Mouse (Mus musculus) liver, postnatal 0 days (tissue): ENCODE data around the gene Zgrf1. TPM values are rescaled to one million over a fixed set of nuclear protein-coding genes. Genes with fewer than 3 reads are reported as not detected.

Experiments used
- ATAC-seq: fragments of 200-750 bp; cut with Nextera tagmentation; 2 replicates; pipeline ENCODE4 v1.8.0; 2017; ENCODE audit warnings: mild to moderate bottlenecking, moderate library complexity
- DNase-seq: peaks from one replicate; pipeline ENCODE4 v3.0.0-alpha.2; 2016
- H3K27ac ChIP-seq: fragments of 300-500 bp; sonication (generic); 2 replicates; pipeline ENCODE4 v1.5.1; 2014; ENCODE audit warnings: antibody characterized with exemption, moderate library complexity, mild to moderate bottlenecking, low read depth
- H3K27me3 ChIP-seq: fragments of 300-500 bp; sonication (generic); 2 replicates; pipeline ENCODE4 v1.6.1; 2014; ENCODE audit warnings: low read length, control low read depth, mixed read lengths; ENCODE audit not compliant: insufficient read depth
- H3K36me3 ChIP-seq: fragments of 300-500 bp; sonication (generic); replicated peaks from 2 replicates; pipeline ENCODE4 v1.6.1; 2014; ENCODE audit warnings: mild to moderate bottlenecking, control low read depth, low read length, moderate library complexity, mixed read lengths; ENCODE audit not compliant: insufficient read depth
- H3K4me1 ChIP-seq: fragments of 300-500 bp; sonication (generic); 2 replicates; pipeline ENCODE4 v1.6.1; 2014; ENCODE audit warnings: antibody characterized with exemption, mild to moderate bottlenecking, control low read depth; ENCODE audit not compliant: insufficient read depth
- H3K4me2 ChIP-seq: fragments of 300-500 bp; sonication (generic); 2 replicates; pipeline ENCODE4 v1.6.1; 2014; ENCODE audit warnings: low read depth, mild to moderate bottlenecking, low read length, moderate library complexity, mixed read lengths
- H3K4me3 ChIP-seq: fragments of 300-500 bp; sonication (generic); 2 replicates; pipeline ENCODE4 v1.5.1; 2014; ENCODE audit warnings: low read depth, low read length
- H3K9ac ChIP-seq: fragments of 300-500 bp; sonication (generic); replicated peaks from 2 replicates; pipeline ENCODE4 v1.6.1; 2014; ENCODE audit warnings: mild to moderate bottlenecking, moderate library complexity
- H3K9me3 ChIP-seq: fragments of 300-500 bp; sonication (generic); 2 replicates; pipeline ENCODE4 v1.6.1; 2016; ENCODE audit warnings: mild to moderate bottlenecking, control low read depth, low read length, mixed read lengths
- CTCF ChIP-seq: sonication (generic); IDR thresholded peaks from 2 replicates; pipeline ENCODE4 v1.5.1; 2016; ENCODE audit warnings: antibody characterized with exemption, low read depth
- EP300 ChIP-seq: IDR thresholded peaks from 2 replicates; pipeline ENCODE4 v1.6.1; 2016; ENCODE audit warnings: antibody characterized with exemption, low read depth, mild to moderate bottlenecking
- WGBS: fragments of 180-500 bp; shearing (Covaris S2); extraction: QIAGEN DNeasy Blood & Tissue Kit; methylation state at CpG from one replicate; pipeline ENCODE4 v1.1.7; 2014; ENCODE audit not compliant: insufficient replicate concordance; 5-methylcytosine and 5-hydroxymethylcytosine counted together
- microRNA counts: library from miRNA; unstranded; fragments of <30 nt; microRNA quantifications from one replicate; lab custom pipeline; 2015
- microRNA-seq: library from miRNA; unstranded; fragments of <30 nt; microRNA quantifications from one replicate; pipeline ENCODE4, GENCODE M21; 2016
- polyA plus RNA-seq: library from polyadenylated mRNA; unstranded; fragments of >200 nt; fragmentation: Nextera tagmentation; extraction: Ambion mirVana; gene quantifications from 2 replicates; pipeline ENCODE4 v1.2.1, GENCODE M21; 2015

Zgrf1 gene
- polyA plus RNA-seq, 1 experiment from 2014 or later: 1.5 TPM

DNA sequence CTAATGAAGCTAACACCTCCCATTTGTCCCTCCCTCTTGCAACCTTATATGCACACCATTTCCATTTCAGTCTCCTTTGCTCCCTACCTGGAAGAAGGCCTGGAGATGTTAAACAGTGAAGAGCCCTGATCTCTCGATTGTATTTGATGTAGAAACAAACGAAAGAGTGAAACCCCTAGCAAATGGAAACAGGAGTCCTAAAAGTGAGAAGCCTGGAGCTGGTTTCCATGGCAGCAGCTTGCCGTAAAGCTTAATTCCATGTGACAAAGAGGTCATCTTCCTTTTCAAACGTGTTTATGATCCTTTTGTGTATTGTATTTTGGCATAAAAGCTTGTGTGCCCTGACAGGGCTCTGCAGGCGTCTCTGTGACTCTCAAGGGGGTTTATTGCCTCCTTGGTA, 88.9 kb downstream of the Zgrf1 start:
- Histone ChIP-seq H3K9me3 (no peaks in the 10 kb centered on the region), H3K36me3 (no peaks in the 10 kb centered on the region), H3K4me1 (no peaks in the 10 kb centered on the region), H3K4me3 (no peak overlapping the region), H3K27me3 (peaks cover 80% of the 10 kb centered on the region), H3K9ac (no peak overlapping the region), H3K4me2 (no peak overlapping the region), H3K27ac (no peak overlapping the region)
- TF ChIP-seq EP300 (no peak), CTCF (no peak)
- WGBS: 14% methylated on average over 5 of the region's 5 CpGs
- DNase-seq (no peak), ATAC-seq (no peak)

DNA sequence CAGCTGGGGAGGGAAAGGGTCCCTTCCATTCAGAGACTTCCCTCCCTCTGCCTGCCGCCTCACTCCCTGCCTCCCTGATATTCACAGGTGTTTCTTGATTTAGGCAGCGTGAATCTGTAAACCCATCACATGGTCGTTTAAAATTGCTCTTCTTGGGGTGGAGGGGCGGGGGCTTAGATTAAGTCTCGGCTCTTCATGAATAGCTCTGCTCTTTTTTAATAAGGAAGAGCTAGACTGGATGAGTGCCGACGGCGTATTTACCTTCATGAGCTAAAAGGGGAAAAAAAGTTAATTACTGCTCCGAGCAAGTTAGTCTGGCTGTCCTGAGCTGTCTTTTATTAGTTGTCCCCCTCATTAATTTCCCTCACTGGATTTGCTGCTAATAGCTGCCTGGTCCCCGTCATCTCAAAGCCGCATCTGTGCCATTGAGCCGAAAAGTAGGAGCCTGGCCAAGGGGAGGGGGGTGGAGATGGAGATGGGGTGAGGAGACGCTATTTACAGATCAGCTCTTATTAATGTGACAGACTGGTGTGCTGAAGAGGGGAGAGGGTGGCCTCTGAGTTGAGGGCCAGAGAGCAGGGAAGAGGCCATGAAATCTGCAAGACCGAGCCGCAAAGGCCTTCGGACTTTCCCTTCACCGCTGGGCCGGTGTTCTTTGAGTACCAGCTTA, 93.0 kb downstream of the Zgrf1 start:
- H3K36me3 ChIP-seq: no peaks in the 10 kb centered on the region
- no peak for DNase-seq
- no peak for ATAC-seq
- H3K4me3 ChIP-seq: no peak overlapping the region
- H3K4me2 ChIP-seq: no peak overlapping the region
- H3K4me1 ChIP-seq: no peaks in the 10 kb centered on the region
- TF ChIP-seq EP300: no peak
- no peak for TF ChIP-seq CTCF
- H3K9ac ChIP-seq: no peak overlapping the region
- H3K27me3 ChIP-seq: peaks cover 42% of the 10 kb centered on the region
- WGBS: 60% methylated on average over 18 of the region's 18 CpGs
- no peaks in the 10 kb centered on the region for H3K9me3 ChIP-seq
- H3K27ac ChIP-seq: no peak overlapping the region

- H3K36me3 ChIP-seq: no peaks in the 10 kb centered on the region
- H3K27me3 ChIP-seq: no peaks in the 10 kb centered on the region
- DNase-seq (no peak), ATAC-seq (no peak)
- 52% methylated on average over 7 of the region's 7 CpGs for WGBS
- no peak overlapping the region for H3K4me2 ChIP-seq
- no peak overlapping the region for H3K27ac ChIP-seq
- H3K4me3 ChIP-seq: no peak overlapping the region
- TF ChIP-seq EP300 (no peak), CTCF (no peak)
- H3K9me3 ChIP-seq: no peaks in the 10 kb centered on the region
- no peaks in the 10 kb centered on the region for H3K4me1 ChIP-seq
- no peak overlapping the region for H3K9ac ChIP-seq
These were observed 98.7 kb downstream of the Zgrf1 start for GRCm38 (mm10) chr3:127651742-127652653.

GRCm38 (mm10) chr3:127660712-127661111, 107.4 kb downstream of the Zgrf1 start:
- WGBS: 77% methylated on average over 7 of the region's 7 CpGs
- ATAC-seq (no peak), DNase-seq (no peak)
- H3K36me3 ChIP-seq: no peaks in the 10 kb centered on the region
- no peaks in the 10 kb centered on the region for H3K9me3 ChIP-seq
- no peaks in the 10 kb centered on the region for H3K4me1 ChIP-seq
- H3K4me3 ChIP-seq: no peak overlapping the region
- no peak overlapping the region for H3K4me2 ChIP-seq
- no peak overlapping the region for H3K27ac ChIP-seq
- TF ChIP-seq CTCF (no peak), EP300 (no peak)
- no peaks in the 10 kb centered on the region for H3K27me3 ChIP-seq
- no peak overlapping the region for H3K9ac ChIP-seq

GRCm38 (mm10) chr3:127661646-127662531, 108.6 kb downstream of the Zgrf1 start:
- ATAC-seq (no peak), DNase-seq (no peak)
- TF ChIP-seq EP300 (no peak), CTCF (no peak)
- Histone ChIP-seq H3K4me2 (no peak overlapping the region), H3K9me3 (no peaks in the 10 kb centered on the region), H3K4me3 (no peak overlapping the region), H3K36me3 (no peaks in the 10 kb centered on the region), H3K4me1 (no peaks in the 10 kb centered on the region), H3K27me3 (no peaks in the 10 kb centered on the region), H3K27ac (no peak overlapping the region), H3K9ac (no peak overlapping the region)
- 74% methylated on average over 22 of the region's 22 CpGs for WGBS

MicroRNAs within 50 kb of the gene (microRNA counts, 519-probe panel; counts per million panel counts)
- microRNA mmu-miR-302a (lab: Ali Mortazavi, UCI) (not detected), microRNA mmu-miR-302b (lab: Ali Mortazavi, UCI) (not detected), microRNA mmu-miR-302c (lab: Ali Mortazavi, UCI) (not detected), microRNA mmu-miR-302d (lab: Ali Mortazavi, UCI) (1,782 counts per million, percentile 15 among the panel's probes with 10 or more counts), microRNA mmu-miR-367 (lab: Ali Mortazavi, UCI) (3,038 counts per million, percentile 30 among the panel's probes with 10 or more counts)

Small RNA genes lying within 50 kb of the gene (microRNA-seq; reads per million reads assigned to microRNA genes)
- gene Mir302a (5.7 reads per million, percentile 10 among the genes with 10 or more reads in this experiment), gene Mir302b (3.2 reads per million), gene Mir302c (not detected), gene Mir302d (4.9 reads per million, percentile 7 among the genes with 10 or more reads in this experiment), gene Mir367 (not detected)

Other genes starting within 250 kb of the Zgrf1 start
- 4.7 and 5.1 TPM in 2 replicates for gene Ank2, start 54.1 kb upstream of the Zgrf1 start, polyA plus RNA-seq
- gene Larp7, start 140 bp upstream of the Zgrf1 start, polyA plus RNA-seq: 19.3 and 20.5 TPM in 2 replicates
- not detected in 2 replicates for gene Neurog2, start 79.6 kb downstream of the Zgrf1 start, polyA plus RNA-seq
- 0.25 and 0.39 TPM in 2 replicates for gene Alpk1, start 227.0 kb downstream of the Zgrf1 start, polyA plus RNA-seq
- 20.2 and 21.2 TPM in 2 replicates for gene Tifa, start 236.3 kb downstream of the Zgrf1 start, polyA plus RNA-seq